Mouse (Mus musculus): ENCODE measurements around the gene Phf11c.

DNA sequence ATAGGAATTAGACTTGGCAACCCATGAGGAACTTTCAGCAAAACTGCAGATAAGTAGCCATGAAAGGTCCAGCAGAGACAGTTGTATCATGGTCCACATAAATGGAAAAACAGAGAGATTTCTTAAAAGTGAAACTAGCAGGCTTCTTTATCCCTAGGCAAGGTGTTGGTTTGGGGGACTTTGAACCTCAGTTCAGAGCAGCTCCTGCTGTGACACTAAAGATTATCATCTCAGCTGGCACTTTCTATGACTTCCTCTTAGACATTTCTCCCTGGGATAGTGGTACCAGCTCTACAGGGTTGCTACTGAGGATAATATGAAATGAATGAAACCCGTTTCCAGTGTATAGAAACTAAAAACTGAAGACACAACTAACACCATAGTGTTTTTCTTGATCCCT lies 5.6 kb downstream of the Phf11c start:
- TF ChIP-seq CTCF (IDR thresholded peaks at IDR 0.05; ENCODE audit: borderline replicate concordance, extremely low read depth, insufficient read depth, insufficient read length) (no peak), POLR2A (IDR thresholded peaks at IDR 0.05; ENCODE audit: borderline replicate concordance, extremely low read depth, insufficient read depth, insufficient read length, poor library complexity, severe bottlenecking) (no peak)

All from brain, embryonic 14.5 days (tissue).